Mouse (Mus musculus): ENCODE measurements at regions not wholly inside any gene's neighbourhood (a gene's known extent, or its start where the extent isn't known, plus 50 kb on each side); places are given as distances from the start of the nearest gene placed in this dataset.
"Not testable (repeated sequence)": the region's sequence is repeated elsewhere in the genome, so short reads cannot be mapped to it uniquely, and the experiment has no call there.

DNA sequence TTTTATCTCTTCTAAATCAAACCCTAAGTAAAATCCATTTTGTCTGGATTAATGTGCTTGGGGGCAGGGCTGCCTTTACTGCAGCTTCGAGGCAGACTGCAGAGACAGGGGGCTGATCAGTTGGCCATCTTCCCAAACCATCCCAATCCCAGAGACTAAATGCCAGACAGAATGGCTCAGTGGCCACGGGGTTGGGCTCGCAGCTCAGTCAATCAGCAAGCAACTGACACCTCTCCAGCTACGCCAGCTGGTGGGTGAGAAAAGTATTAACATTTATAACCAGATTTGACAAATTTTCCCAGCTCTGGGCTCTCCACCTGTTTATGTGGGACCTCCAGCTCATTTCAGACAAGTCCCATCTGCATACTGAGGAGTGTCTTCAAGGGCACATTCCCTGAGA is 220.7 kb downstream of the Fam76b start:
- no peak for ATAC-seq (ENCODE audit: insufficient number of reproducible peaks, low FRiP score, low TSS enrichment)

DNA sequence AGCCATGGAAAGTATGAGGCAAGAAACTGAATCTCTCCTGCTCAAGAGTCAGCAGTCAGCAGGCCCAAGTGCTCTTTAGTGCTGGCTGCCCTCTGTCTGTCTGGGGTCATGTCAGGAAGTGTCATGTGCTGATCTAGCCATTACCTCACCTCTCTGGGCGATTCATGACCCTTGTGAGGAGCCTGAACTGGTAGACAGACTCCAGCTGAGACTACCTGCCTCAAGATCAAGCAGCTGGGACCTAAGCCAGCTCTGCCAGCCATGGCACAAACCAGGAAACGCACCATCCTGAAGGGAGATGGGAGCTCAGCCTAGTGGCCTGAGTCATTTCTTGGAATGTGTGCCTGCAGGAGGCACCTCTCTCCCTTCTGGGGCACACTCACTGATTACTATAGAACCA is 221.2 kb upstream of the Sesn3 start:
- ATAC-seq (ENCODE audit: insufficient number of reproducible peaks, low FRiP score, low TSS enrichment), result no peak

DNA sequence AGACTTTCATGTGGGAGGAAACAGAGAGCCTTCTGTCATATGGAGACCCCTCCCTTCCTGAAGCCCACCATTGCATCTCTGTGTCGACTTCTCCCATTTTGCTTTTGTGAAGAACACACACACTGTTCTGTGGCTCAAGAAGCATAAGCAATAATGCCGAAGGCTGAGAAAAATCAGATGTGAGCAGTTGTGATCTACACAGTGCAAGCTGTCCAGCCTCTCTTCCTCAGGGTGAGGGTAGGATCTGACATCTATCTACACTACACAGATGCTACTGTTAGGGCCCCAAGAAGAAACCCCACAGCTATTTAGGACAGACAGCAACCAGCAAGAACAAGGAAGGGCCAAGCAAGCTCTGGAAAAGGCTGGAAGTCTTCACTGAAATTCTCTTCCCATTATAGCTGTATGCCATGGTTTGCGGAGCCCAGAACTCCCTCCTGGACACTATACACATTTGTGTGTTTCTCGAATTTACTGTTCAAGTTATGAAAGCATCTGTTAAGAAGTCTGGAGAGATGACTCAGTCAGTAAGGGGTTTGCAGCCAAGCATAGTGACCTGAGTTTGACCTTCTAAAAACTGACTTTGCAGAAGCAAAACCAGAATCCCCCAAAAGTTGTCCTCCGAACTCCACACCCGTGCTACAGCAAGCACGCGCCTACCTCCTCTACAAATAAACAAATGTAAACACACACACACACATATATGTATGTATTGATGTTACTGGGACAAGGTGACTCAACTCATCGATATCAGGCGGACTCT is 218.3 kb upstream of the Sesn3 start:
- no peak for ATAC-seq (ENCODE audit: insufficient number of reproducible peaks, low FRiP score, low TSS enrichment)

- no peak for ATAC-seq (ENCODE audit: insufficient number of reproducible peaks, low FRiP score, low TSS enrichment)
These were observed 216.2 kb upstream of the Sesn3 start for GRCm38 (mm10) chr9:14058592-14059227.

GRCm38 (mm10) chr9:14059228-14059779 is 215.6 kb upstream of the Sesn3 start:
- no peak for ATAC-seq (ENCODE audit: insufficient number of reproducible peaks, low FRiP score, low TSS enrichment)

- no peak for ATAC-seq (ENCODE audit: insufficient number of reproducible peaks, low FRiP score, low TSS enrichment)
These were observed 214.6 kb upstream of the Sesn3 start for GRCm38 (mm10) chr9:14060257-14060656.

DNA sequence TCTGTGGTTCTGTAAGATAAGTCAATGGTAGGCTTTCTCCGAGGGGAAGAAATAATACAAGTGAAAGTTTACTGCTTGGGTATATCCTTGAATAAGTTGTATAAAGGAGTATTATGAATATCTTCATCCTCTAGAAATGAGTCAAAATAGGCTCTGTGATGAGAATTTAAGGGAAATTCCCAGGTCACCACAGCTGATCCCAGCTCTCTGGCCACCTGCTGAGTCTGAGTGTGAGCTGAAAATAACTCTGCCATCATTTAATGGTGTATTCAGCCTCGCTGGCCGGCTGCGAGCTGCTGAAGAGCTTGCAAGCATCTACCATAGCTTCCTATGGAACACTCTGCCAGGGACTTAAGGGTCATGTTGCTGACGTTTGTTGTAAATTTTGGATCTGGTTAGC is 213.5 kb upstream of the Sesn3 start:
- ATAC-seq (ENCODE audit: insufficient number of reproducible peaks, low FRiP score, low TSS enrichment), result no peak

DNA sequence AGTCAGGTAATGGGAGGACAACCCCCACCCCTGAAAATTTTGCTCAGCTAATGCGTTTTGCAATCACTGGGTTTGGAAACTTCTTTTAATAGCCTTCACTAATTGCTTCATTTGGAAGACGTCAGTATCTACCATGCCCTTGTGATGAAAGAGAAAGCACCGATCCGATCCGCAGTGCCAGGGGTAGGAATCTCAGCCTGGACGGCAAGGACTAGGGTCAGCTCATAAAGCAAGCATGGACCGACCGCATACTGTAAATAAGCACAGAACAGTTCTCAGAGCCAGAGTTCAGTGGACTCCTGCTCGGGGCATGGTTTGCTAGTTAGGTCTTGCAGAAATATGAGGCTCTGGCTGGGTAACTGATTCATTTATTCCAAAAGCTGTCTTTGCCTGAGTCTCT is 213.0 kb upstream of the Sesn3 start:
- no peak for ATAC-seq (ENCODE audit: insufficient number of reproducible peaks, low FRiP score, low TSS enrichment)

DNA sequence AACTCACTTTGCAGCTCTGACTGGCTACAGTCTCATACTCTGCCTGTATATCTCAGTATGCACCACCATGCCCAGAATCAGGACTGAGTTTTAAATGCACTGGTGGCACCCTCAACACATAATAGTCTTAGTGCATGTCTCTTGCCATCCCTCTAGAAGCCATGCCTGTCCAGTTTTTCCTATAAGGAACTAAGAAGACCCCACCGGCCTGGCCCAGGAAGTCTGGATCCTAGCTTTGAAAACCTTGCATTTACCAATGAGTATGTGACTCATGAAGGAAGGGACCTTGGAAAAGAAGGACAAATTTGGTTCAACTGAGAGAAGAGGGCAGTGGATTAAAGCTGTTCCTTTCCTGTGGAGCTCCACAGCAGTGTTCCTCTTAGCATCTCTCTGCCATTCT is 212.2 kb upstream of the Sesn3 start:
- ATAC-seq (ENCODE audit: insufficient number of reproducible peaks, low FRiP score, low TSS enrichment), result no peak

DNA sequence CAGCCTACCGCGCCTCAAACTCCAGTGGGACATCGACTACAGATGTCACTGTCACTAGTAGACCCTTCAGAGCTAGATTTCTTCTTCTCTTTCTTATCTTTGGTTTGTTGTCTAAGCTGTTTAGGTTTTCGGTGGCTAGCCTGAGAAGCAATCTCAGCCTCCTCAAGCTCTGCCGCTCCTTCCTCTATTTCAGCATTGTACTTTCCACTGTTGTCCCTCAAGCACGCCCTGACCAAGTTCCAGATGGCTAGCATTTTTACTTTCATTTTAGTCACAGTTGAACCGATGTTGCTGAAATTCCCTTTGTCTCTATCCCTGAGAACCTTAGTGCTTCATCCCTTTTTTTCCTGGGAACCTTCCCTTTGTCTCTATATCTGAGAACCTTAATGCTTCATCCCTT is 208.1 kb upstream of the Sesn3 start:
- ATAC-seq (ENCODE audit: insufficient number of reproducible peaks, low FRiP score, low TSS enrichment), result not testable (repeated sequence)

GRCm38 (mm10) chr9:14069076-14069475 is 205.8 kb upstream of the Sesn3 start:
- ATAC-seq (ENCODE audit: insufficient number of reproducible peaks, low FRiP score, low TSS enrichment), result no peak

- no peak for ATAC-seq (ENCODE audit: insufficient number of reproducible peaks, low FRiP score, low TSS enrichment)
These were observed 205.1 kb upstream of the Sesn3 start for GRCm38 (mm10) chr9:14069770-14070169.

DNA sequence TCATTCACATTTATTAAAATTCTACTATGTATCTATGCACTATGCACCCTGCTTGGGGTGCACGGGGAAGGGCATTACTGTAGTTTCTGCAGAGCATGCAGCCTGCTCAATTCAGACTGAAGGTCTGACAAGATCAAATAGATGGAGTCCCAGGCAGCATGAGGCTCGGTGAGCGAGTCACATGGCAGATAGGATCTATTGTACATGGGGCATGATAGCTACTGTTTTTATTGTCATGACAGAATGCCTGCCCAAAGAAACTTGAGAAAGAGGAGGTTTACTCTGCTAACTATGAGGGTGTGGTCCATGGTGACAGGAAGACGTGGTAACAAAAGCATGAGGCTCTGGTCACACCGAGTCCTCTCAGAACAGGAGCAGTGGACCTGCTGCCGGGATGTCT is 203.1 kb upstream of the Sesn3 start:
- no peak for ATAC-seq (ENCODE audit: insufficient number of reproducible peaks, low FRiP score, low TSS enrichment)

GRCm38 (mm10) chr9:14072950-14073349 is 201.9 kb upstream of the Sesn3 start:
- ATAC-seq (ENCODE audit: insufficient number of reproducible peaks, low FRiP score, low TSS enrichment), result no peak

DNA sequence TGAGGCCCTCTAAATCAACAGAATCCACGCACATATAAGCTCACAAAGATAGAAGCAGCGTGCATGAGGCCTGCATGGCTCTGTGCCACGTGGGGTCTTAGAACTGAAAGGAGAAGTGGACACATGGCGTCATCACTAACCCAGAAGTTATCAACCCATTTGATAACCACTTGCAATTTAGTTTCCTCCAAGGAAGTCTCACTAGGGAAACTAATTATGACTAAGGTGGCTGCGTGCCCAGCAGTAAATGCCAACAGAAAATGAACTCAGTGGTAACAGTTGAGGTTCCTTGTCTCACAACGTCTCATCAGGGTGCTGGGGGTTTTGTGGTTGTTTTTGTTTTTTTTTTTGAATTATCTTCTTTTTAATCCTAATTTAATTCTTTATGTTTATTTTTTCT is 200.6 kb upstream of the Sesn3 start:
- no peak for ATAC-seq (ENCODE audit: insufficient number of reproducible peaks, low FRiP score, low TSS enrichment)

- ATAC-seq (ENCODE audit: insufficient number of reproducible peaks, low FRiP score, low TSS enrichment), result not testable (repeated sequence)
These were observed 200.0 kb upstream of the Sesn3 start for GRCm38 (mm10) chr9:14074866-14075265.

- peak; percentile 83 for ATAC-seq (ENCODE audit: insufficient number of reproducible peaks, low FRiP score, low TSS enrichment)
These were observed 199.4 kb upstream of the Sesn3 start for GRCm38 (mm10) chr9:14075452-14075851.

GRCm38 (mm10) chr9:14075868-14076267 is 199.0 kb upstream of the Sesn3 start:
- no peak for ATAC-seq (ENCODE audit: insufficient number of reproducible peaks, low FRiP score, low TSS enrichment)

- no peak for ATAC-seq (ENCODE audit: insufficient number of reproducible peaks, low FRiP score, low TSS enrichment)
These were observed 198.1 kb upstream of the Sesn3 start for GRCm38 (mm10) chr9:14076728-14077127.

DNA sequence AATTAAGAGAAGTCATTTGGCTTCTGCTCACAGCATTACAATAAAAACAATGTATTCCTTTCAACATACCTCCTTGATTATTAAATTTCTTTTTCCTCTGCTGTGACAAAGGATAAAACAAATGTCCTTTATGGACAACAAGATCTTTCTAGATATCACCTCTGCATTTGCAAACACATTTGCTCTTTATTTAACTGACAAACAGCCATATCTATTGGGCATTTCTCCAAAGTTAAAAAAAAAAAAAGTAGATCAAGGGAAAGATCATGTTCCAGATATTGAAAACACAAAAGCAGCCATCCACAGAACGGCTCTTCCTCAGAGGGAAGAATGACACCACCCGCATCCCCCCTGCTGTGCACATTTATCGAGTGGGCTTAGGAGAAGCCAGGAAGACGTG is 193.7 kb upstream of the Sesn3 start:
- no peak for ATAC-seq (ENCODE audit: insufficient number of reproducible peaks, low FRiP score, low TSS enrichment)

DNA sequence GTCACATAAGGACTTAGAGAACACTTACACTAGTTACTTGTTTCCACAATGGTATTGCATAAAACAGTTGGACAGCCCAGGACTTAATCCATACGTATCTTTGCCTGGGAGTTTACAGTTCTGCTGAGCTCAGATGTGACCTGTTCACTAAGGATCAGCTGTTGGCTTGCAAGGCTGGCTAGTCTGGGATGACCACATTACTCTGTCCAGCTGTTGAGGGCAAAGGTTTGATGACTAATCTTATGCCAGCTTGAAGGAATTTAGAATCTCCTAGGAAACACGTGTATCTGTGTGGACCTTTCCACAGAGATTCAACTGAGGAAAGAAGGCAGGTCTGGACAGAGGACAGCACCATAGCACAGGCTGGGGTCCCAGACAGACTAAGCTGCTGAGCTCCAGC is 188.7 kb upstream of the Sesn3 start:
- ATAC-seq (ENCODE audit: insufficient number of reproducible peaks, low FRiP score, low TSS enrichment), result no peak

GRCm38 (mm10) chr9:14086611-14087010 is 188.3 kb upstream of the Sesn3 start:
- ATAC-seq (ENCODE audit: insufficient number of reproducible peaks, low FRiP score, low TSS enrichment), result no peak
